Mouse (Mus musculus) MEL (cell line): ENCODE measurements around the gene Trappc13. TPM values are rescaled to one million over a fixed set of nuclear protein-coding genes. Genes with fewer than 3 reads are reported as not detected.

Experiments
- DNase-seq: peaks from one replicate; pipeline ENCODE4 v3.0.0; 2011; ENCODE audit warnings: low read depth, low spot score
- H3K27ac ChIP-seq: 2 replicates; pipeline ENCODE4 v1.5.1; 2012; ENCODE audit warnings: low read depth, mild to moderate bottlenecking, control low read depth, low read length, moderate library complexity; ENCODE audit not compliant: control insufficient read depth
- H3K27me3 ChIP-seq, 2 experiments: fragments of 150-350 bp in 1 of 2; sonication (generic) in 1 of 2; 2 replicates each; pipeline ENCODE4 v1.6.1; 2012; ENCODE audit warnings: low read length in 2 of 2, mild to moderate bottlenecking in 2 of 2, improper control_type of control experiment in 1 of 2, moderate library complexity in 1 of 2; ENCODE audit not compliant: insufficient read depth in 2 of 2, control insufficient read depth in 1 of 2
- H3K36me3 ChIP-seq, 2 experiments: 2 replicates each; pipeline ENCODE4 v1.6.1; 2012 to 2014; ENCODE audit warnings: low read length in 2 of 2, improper control_type of control experiment in 1 of 2, inconsistent platforms in 1 of 2, mild to moderate bottlenecking in 1 of 2; ENCODE audit not compliant: insufficient read depth in 2 of 2, control insufficient read depth in 1 of 2
- H3K4me1 ChIP-seq, 2 experiments: fragments of 150-350 bp in 1 of 2; sonication (generic) in 1 of 2; 2 replicates each; pipeline ENCODE4 v1.6.1; 2012; ENCODE audit warnings: low read length in 2 of 2, improper control_type of control experiment in 1 of 2, mild to moderate bottlenecking in 1 of 2; ENCODE audit not compliant: insufficient read depth in 2 of 2, control insufficient read depth in 1 of 2
- H3K4me3 ChIP-seq, 2 experiments: fragments of 150-350 bp in 1 of 2; sonication (generic) in 1 of 2; 2 replicates each; pipeline ENCODE4 v1.5.1; 2012; ENCODE audit warnings: low read depth in 2 of 2, low read length in 2 of 2, mild to moderate bottlenecking in 2 of 2, moderate library complexity in 2 of 2, control low read depth in 1 of 2, improper control_type of control experiment in 1 of 2; ENCODE audit not compliant: control insufficient read depth in 1 of 2, insufficient read depth in 1 of 2
- H3K79me2 ChIP-seq: 2 replicates; pipeline ENCODE4 v1.6.1; 2012; ENCODE audit warnings: mild to moderate bottlenecking, low read length, moderate library complexity; ENCODE audit not compliant: control insufficient read depth, poor library complexity, insufficient read depth
- H3K9ac ChIP-seq: 2 replicates; pipeline ENCODE4 v1.6.1; 2012; ENCODE audit warnings: low read depth, mild to moderate bottlenecking, control low read depth, low read length, moderate library complexity; ENCODE audit not compliant: control insufficient read depth, poor library complexity, severe bottlenecking
- H3K9me3 ChIP-seq: fragments of 150-350 bp; sonication (generic); replicated peaks from 2 replicates; pipeline ENCODE4 v1.6.1; 2012; ENCODE audit warnings: mild to moderate bottlenecking, low read length, improper control_type of control experiment, moderate library complexity; ENCODE audit not compliant: insufficient read depth
- BHLHE40 ChIP-seq: IDR thresholded peaks from 2 replicates; pipeline ENCODE4 v1.6.1; 2012; ENCODE audit warnings: low read depth, mild to moderate bottlenecking, inconsistent platforms, low read length, improper control_type of control experiment, borderline replicate concordance
- CHD1 ChIP-seq: IDR thresholded peaks from 2 replicates; pipeline ENCODE4 v1.6.1; 2012; ENCODE audit warnings: low read depth, mild to moderate bottlenecking, inconsistent platforms, low read length, improper control_type of control experiment
- CTCF ChIP-seq, 3 experiments: IDR thresholded peaks in 2 of 3; conservative IDR thresholded peaks in 1 of 3; 2 replicates each; pipeline ENCODE4 v1.5.1; 2011 to 2012; ENCODE audit warnings: low read length in 3 of 3, low read depth in 2 of 3, mild to moderate bottlenecking in 2 of 3, improper control_type of control experiment in 1 of 3, inconsistent platforms in 1 of 3, mixed read lengths in 1 of 3, moderate library complexity in 1 of 3; ENCODE audit not compliant: control insufficient read depth in 1 of 3, insufficient read depth in 1 of 3, poor library complexity in 1 of 3, severe bottlenecking in 1 of 3
- EP300 ChIP-seq, 2 experiments: IDR thresholded peaks; 2 replicates each; pipeline ENCODE4 v1.6.1; 2011; ENCODE audit warnings: improper control_type of control experiment in 2 of 2, low read length in 2 of 2, low read depth in 1 of 2, mild to moderate bottlenecking in 1 of 2
- ETS1 ChIP-seq: IDR thresholded peaks from 2 replicates; pipeline ENCODE4 v1.6.1; 2012; ENCODE audit warnings: low read depth, mild to moderate bottlenecking, inconsistent platforms, low read length, improper control_type of control experiment, moderate library complexity
- GATA1 ChIP-seq: IDR thresholded peaks from 2 replicates; pipeline ENCODE4 v1.6.1; 2011; ENCODE audit warnings: low read depth, low read length, improper control_type of control experiment
- MAX ChIP-seq: IDR thresholded peaks from 2 replicates; pipeline ENCODE4 v1.6.1; 2011; ENCODE audit warnings: low read length, improper control_type of control experiment
- MAZ ChIP-seq: IDR thresholded peaks from 2 replicates; pipeline ENCODE4 v1.6.1; 2012; ENCODE audit warnings: low read depth, mild to moderate bottlenecking, inconsistent platforms, low read length, improper control_type of control experiment
- MYC ChIP-seq: IDR thresholded peaks from 2 replicates; pipeline ENCODE4 v1.6.1; 2011; ENCODE audit warnings: low read depth, mild to moderate bottlenecking, low read length, improper control_type of control experiment, moderate library complexity
- NELFE ChIP-seq: IDR thresholded peaks from 2 replicates; pipeline ENCODE4 v1.6.1; 2011; ENCODE audit warnings: low read depth, low read length, improper control_type of control experiment
- NRF1 ChIP-seq: IDR thresholded peaks from 2 replicates; pipeline ENCODE4 v1.6.1; 2014; ENCODE audit warnings: low read depth, mild to moderate bottlenecking, inconsistent platforms, low read length, improper control_type of control experiment, moderate library complexity; ENCODE audit not compliant: poor library complexity, insufficient read depth, severe bottlenecking
- POLR2AphosphoS2 ChIP-seq: IDR thresholded peaks from 2 replicates; pipeline ENCODE4 v1.6.1; 2011; ENCODE audit warnings: low read length, improper control_type of control experiment
- POLR2AphosphoS5 ChIP-seq: IDR thresholded peaks from 2 replicates; pipeline ENCODE4 v1.6.1; 2012; ENCODE audit warnings: low read depth, borderline replicate concordance, mild to moderate bottlenecking, inconsistent platforms, low read length, moderate library complexity, mixed read lengths
- RAD21 ChIP-seq: IDR thresholded peaks from 2 replicates; pipeline ENCODE4 v1.6.1; 2011; ENCODE audit warnings: mild to moderate bottlenecking, low read depth, low read length, improper control_type of control experiment
- RCOR1 ChIP-seq: IDR thresholded peaks from 2 replicates; pipeline ENCODE4 v1.6.1; 2012; ENCODE audit warnings: low read depth, mild to moderate bottlenecking, inconsistent platforms, low read length, improper control_type of control experiment
- SIN3A ChIP-seq: IDR thresholded peaks from 2 replicates; pipeline ENCODE4 v1.6.1; 2012; ENCODE audit warnings: low read length, improper control_type of control experiment, inconsistent platforms
- TAL1 ChIP-seq: IDR thresholded peaks from 2 replicates; pipeline ENCODE4 v1.6.1; 2012; ENCODE audit warnings: mild to moderate bottlenecking, inconsistent platforms, low read length, moderate library complexity, mixed read lengths
- TBP ChIP-seq: IDR thresholded peaks from 2 replicates; pipeline ENCODE4 v1.8.0; 2011; ENCODE audit warnings: low read depth, low read length, improper control_type of control experiment
- USF1 ChIP-seq: IDR thresholded peaks from 2 replicates; pipeline ENCODE4 v1.6.1; 2014; ENCODE audit warnings: low read depth, mild to moderate bottlenecking, inconsistent platforms, low read length, improper control_type of control experiment, moderate library complexity
- USF2 ChIP-seq, 2 experiments: IDR thresholded peaks; 2 replicates each; pipeline ENCODE4 v1.6.1; 2011 to 2012; ENCODE audit warnings: improper control_type of control experiment in 2 of 2, low read length in 2 of 2, borderline replicate concordance in 1 of 2, inconsistent platforms in 1 of 2, low read depth in 1 of 2, mild to moderate bottlenecking in 1 of 2; ENCODE audit not compliant: insufficient read depth in 1 of 2
- ZC3H11A ChIP-seq: IDR thresholded peaks from 2 replicates; pipeline ENCODE4 v1.6.1; 2012; ENCODE audit warnings: low read depth, mild to moderate bottlenecking, inconsistent platforms, low read length, improper control_type of control experiment
- ZNF384 ChIP-seq: IDR thresholded peaks from 2 replicates; pipeline ENCODE4 v1.6.1; 2012; ENCODE audit warnings: low read depth, mild to moderate bottlenecking, inconsistent platforms, low read length, improper control_type of control experiment
- polyA plus RNA-seq, 2 experiments: library from polyadenylated mRNA; stranded (reverse) in 1 of 2; unstranded in 1 of 2; fragments of >175 nt in 1 of 2; fragments of >200 nt in 1 of 2; gene quantifications; 2 replicates each; pipeline versions ENCODE4 v1.2.1 to v1.2.4; 2012; ENCODE audit warnings: low replicate concordance in 2 of 2, low read depth in 1 of 2; ENCODE audit not compliant: insufficient read length in 2 of 2, insufficient read depth in 1 of 2, missing spikeins in 1 of 2
- total RNA-seq: library from RNA; depleted of rRNA; stranded (reverse); fragments of 300-350 nt; gene quantifications from 2 replicates; pipeline ENCODE4 v1.2.3, GENCODE M21; 2012

The Trappc13 gene
- total and polyA plus RNA-seq, 3 experiments, result 28.3 to 33.5 TPM; not detected in 1

- Histone ChIP-seq H3K4me3 (peak overlapping the region; percentile 82), H3K9ac (peak overlapping the region; percentile 78), H3K36me3 (peaks cover 0 to 2% of the 10 kb centered on the region in 2 experiments; a peak in 1 of 4 replicates), H3K79me2 (peaks cover 5% of the 10 kb centered on the region; the same call in 1 of the 2 replicates), H3K27ac (peak overlapping the region; percentile 25; the same call in 1 of the 2 replicates), H3K9me3 (no peaks in the 10 kb centered on the region), H3K4me1 (peaks cover 0 to 9% of the 10 kb centered on the region in 2 experiments; a peak in 1 of 4 replicates), H3K27me3 (peaks cover 3 to 5% of the 10 kb centered on the region in 2 experiments; a peak in 3 of 4 replicates)
- 0 out of 2 replicates have a peak, but pooled peaks have one; percentile 23 for TF ChIP-seq MYC
- TF ChIP-seq ETS1, result no peak
- no peak for TF ChIP-seq CTCF (IDR thresholded peaks at IDR 0.05 in 2 of 3, conservative IDR thresholded peaks at IDR 0.05 in 1 of 3; ENCODE audit: control insufficient read depth in 1 of 3, insufficient read depth in 1 of 3, low read depth in 2 of 3, low read length in 3 of 3, poor library complexity in 1 of 3, severe bottlenecking in 1 of 3)
- peak; percentile 38; the same call in 1 of the 2 replicates for TF ChIP-seq MAX
- TF ChIP-seq RAD21, result no peak
- TF ChIP-seq NELFE, result no peak; the same call in 1 of the 2 replicates
- no peak for TF ChIP-seq CHD1
- no peak for TF ChIP-seq ZNF384
- TF ChIP-seq BHLHE40, result no peak
- no peak for TF ChIP-seq USF2 (IDR thresholded peaks at IDR 0.05; ENCODE audit: borderline replicate concordance in 1 of 2, insufficient read depth in 1 of 2, low read depth in 1 of 2, low read length in 2 of 2)
- no peak for TF ChIP-seq GATA1
- peak; percentile 70 for DNase-seq
Observed at GRCm38 (mm10) chr13:104108651-104109287, 69.5 kb downstream of the Trappc13 start.

GRCm38 (mm10) chr13:104101606-104102235, 76.5 kb downstream of the Trappc13 start:
- no peak for TF ChIP-seq MAZ
- TF ChIP-seq MYC, result 0 out of 2 replicates have a peak, but pooled peaks have one; percentile 44
- TF ChIP-seq POLR2AphosphoS2, result no peak
- TF ChIP-seq RCOR1, result 0 out of 2 replicates have a peak, but pooled peaks have one; percentile 23
- no peak for TF ChIP-seq TBP
- no peak for TF ChIP-seq TAL1
- no peak for TF ChIP-seq ZC3H11A
- TF ChIP-seq USF2 (IDR thresholded peaks at IDR 0.05; ENCODE audit: borderline replicate concordance in 1 of 2, insufficient read depth in 1 of 2, low read depth in 1 of 2, low read length in 2 of 2), result no peak
- peak; percentile 75 for TF ChIP-seq GATA1
- no peak for TF ChIP-seq POLR2AphosphoS5
- TF ChIP-seq SIN3A, result no peak
- TF ChIP-seq EP300 (IDR thresholded peaks at IDR 0.05; ENCODE audit: low read depth in 1 of 2, low read length in 2 of 2), result peak in 1 of 2 experiments; percentile 78; a peak in 2 of 4 replicates
- no peak for TF ChIP-seq NRF1
- no peak for TF ChIP-seq USF1
- Histone ChIP-seq H3K79me2 (no peaks in the 10 kb centered on the region; the same call in 1 of the 2 replicates), H3K4me3 (no peak overlapping the region), H3K27me3 (no peaks in the 10 kb centered on the region), H3K4me1 (peaks cover 0 to 10% of the 10 kb centered on the region in 2 experiments; a peak in 2 of 4 replicates), H3K36me3 (peaks cover 0 to 8% of the 10 kb centered on the region in 2 experiments; a peak in 2 of 4 replicates), H3K9ac (no peak overlapping the region), H3K9me3 (no peaks in the 10 kb centered on the region), H3K27ac (no peak overlapping the region)
- peak; percentile 66 for DNase-seq
